In genomic region chr10:9087171-9087570, GRCm38 (mm10) we compare ENCODE assay signal across 25 mouse cellular contexts.
DNase-seq lines count a peak whose midpoint lies in the region; ATAC-seq and TF ChIP-seq lines count a peak whose summit lies in the region.
"Had no signal": no experiment of that assay in that cellular context is flagged by ENCODE, and none has a peak within 500 bp of the region (broad histone marks: within the 10 kb centered on the region; RNA-seq: fewer than 3 reads in every experiment).

No protein-coding gene starts in this region.

- 0 out of 2 replicates have a peak, but pooled peaks cover 2% of the 10 kb centered on the region for H3K4me1 ChIP-seq in heart, embryonic 10.5 days
- peaks cover 15% of the 10 kb centered on the region for H3K4me1 ChIP-seq in heart, postnatal 0 days (ENCODE audit: control insufficient read depth, insufficient read depth)
- H3K4me1 ChIP-seq in midbrain, embryonic 11.5 days (ENCODE audit: control insufficient read depth, insufficient read depth, low read length), result no peaks in the 10 kb centered on the region
- no peaks in the 10 kb centered on the region for H3K4me1 ChIP-seq in midbrain, postnatal 0 days (ENCODE audit: insufficient read depth, low read length)
- H3K4me1 ChIP-seq: embryonic facial prominence, embryonic 10.5 days; embryonic facial prominence, embryonic 12.5 days; forebrain, embryonic 13.5 days had no signal

- H3K36me3 ChIP-seq in heart, embryonic 10.5 days, result no peaks in the 10 kb centered on the region
- no peaks in the 10 kb centered on the region for H3K36me3 ChIP-seq in heart, postnatal 0 days (replicated peaks; ENCODE audit: control insufficient read depth, insufficient read depth, low read length)
- H3K36me3 ChIP-seq in midbrain, embryonic 11.5 days (ENCODE audit: control insufficient read depth, insufficient read depth, low read length), result no peaks in the 10 kb centered on the region
- H3K36me3 ChIP-seq in midbrain, postnatal 0 days (ENCODE audit: insufficient read depth, low read length), result no peaks in the 10 kb centered on the region
- H3K36me3 ChIP-seq: embryonic facial prominence, embryonic 10.5 days; embryonic facial prominence, embryonic 12.5 days; G1E had no signal

- intact Hi-C loops in heart, postnatal 36 days (cut with DNase I), result no loop called here
- intact Hi-C loops in heart, postnatal 14 days (cut with DNase I), result no loop called here

- DNase-seq in heart, adult 11 months, result peak; percentile 81
- no peak for DNase-seq in heart, embryonic 10.5 days (ENCODE audit: low spot score)
- peak; percentile 3 to 38 for DNase-seq in heart, adult 9 months (ENCODE audit: low spot score in 2 of 2)
- DNase-seq in heart, postnatal 36 days, result no peak
- peak; percentile 20 for DNase-seq in heart, postnatal 0 days (ENCODE audit: low spot score)
- DNase-seq in heart, postnatal 14 days, result no peak
- DNase-seq in midbrain, embryonic 11.5 days (ENCODE audit: low spot score, missing footprints), result peak; percentile 44
- DNase-seq in midbrain, postnatal 0 days (ENCODE audit: low spot score), result no peak
- DNase-seq: adrenal gland, adult 8-10 months; adrenal gland, postnatal 14 days; adrenal gland, postnatal 36 days; B cell, adult 2 months; cerebellum, adult 11-12 months; cerebellum, adult 2 months; cerebellum, adult 9-10 months; cerebellum, postnatal 10 days; cerebellum, postnatal 25 days had no signal

- no peak overlapping the region for H3K9ac ChIP-seq in heart, postnatal 0 days (replicated peaks; ENCODE audit: low read depth, low read length)
- no peak overlapping the region for H3K9ac ChIP-seq in midbrain, embryonic 11.5 days (ENCODE audit: low read length)
- no peak overlapping the region for H3K9ac ChIP-seq in midbrain, postnatal 0 days (replicated peaks; ENCODE audit: low read length, poor library complexity, severe bottlenecking)
- H3K9ac ChIP-seq: embryonic facial prominence, embryonic 12.5 days; forebrain, embryonic 13.5 days had no signal

- TF ChIP-seq EP300 in heart, postnatal 0 days (IDR thresholded peaks at IDR 0.05; ENCODE audit: low read depth), result no peak

- H3K4me2 ChIP-seq in heart, postnatal 0 days (ENCODE audit: low read depth, low read length), result no peak overlapping the region
- H3K4me2 ChIP-seq in midbrain, embryonic 11.5 days, result no peak overlapping the region
- no peak overlapping the region for H3K4me2 ChIP-seq in midbrain, postnatal 0 days (ENCODE audit: low read depth, low read length, poor library complexity, severe bottlenecking)
- H3K4me2 ChIP-seq: embryonic facial prominence, embryonic 12.5 days; forebrain, embryonic 13.5 days had no signal

- H3K27me3 ChIP-seq in heart, embryonic 10.5 days (ENCODE audit: insufficient read depth, poor library complexity, severe bottlenecking), result no peaks in the 10 kb centered on the region
- H3K27me3 ChIP-seq in heart, postnatal 0 days (ENCODE audit: control insufficient read depth, insufficient read depth, low read length), result no peaks in the 10 kb centered on the region
- no peaks in the 10 kb centered on the region for H3K27me3 ChIP-seq in midbrain, embryonic 11.5 days (ENCODE audit: control insufficient read depth, insufficient read depth, low read length)
- H3K27me3 ChIP-seq in midbrain, postnatal 0 days (ENCODE audit: insufficient read depth, low read length), result no peaks in the 10 kb centered on the region
- H3K27me3 ChIP-seq: CH12.LX; embryonic facial prominence, embryonic 12.5 days; forebrain, embryonic 13.5 days; Patski had no signal

- 72% methylated on average over 3 of the region's 3 CpGs for WGBS in heart, embryonic 10.5 days
- WGBS in heart, postnatal 0 days, result 41% methylated on average over 3 of the region's 3 CpGs
- 78% methylated on average over 3 of the region's 3 CpGs for WGBS in midbrain, embryonic 11.5 days
- 82% methylated on average over 3 of the region's 3 CpGs for WGBS in midbrain, postnatal 0 days

- no peak overlapping the region for H3K27ac ChIP-seq in heart, embryonic 10.5 days
- no peak overlapping the region for H3K27ac ChIP-seq in heart, postnatal 0 days (ENCODE audit: low read depth)
- no peak overlapping the region for H3K27ac ChIP-seq in midbrain, embryonic 11.5 days (ENCODE audit: low read depth, low read length)
- H3K27ac ChIP-seq in midbrain, postnatal 0 days (ENCODE audit: low read depth, low read length), result no peak overlapping the region
- H3K27ac ChIP-seq: embryonic facial prominence, embryonic 10.5 days; embryonic facial prominence, embryonic 12.5 days; forebrain, embryonic 13.5 days had no signal

- no peak overlapping the region for H3K4me3 ChIP-seq in heart, embryonic 10.5 days
- H3K4me3 ChIP-seq in heart, postnatal 0 days (ENCODE audit: low read depth, low read length), result no peak overlapping the region
- no peak overlapping the region for H3K4me3 ChIP-seq in midbrain, embryonic 11.5 days (ENCODE audit: low read depth, low read length)
- no peak overlapping the region for H3K4me3 ChIP-seq in midbrain, postnatal 0 days (ENCODE audit: low read depth, low read length)
- H3K4me3 ChIP-seq: embryonic facial prominence, embryonic 10.5 days; embryonic facial prominence, embryonic 12.5 days; forebrain, embryonic 13.5 days had no signal

- no peak for TF ChIP-seq CTCF in heart, postnatal 0 days (IDR thresholded peaks at IDR 0.05; ENCODE audit: low read depth)
- TF ChIP-seq CTCF in midbrain, postnatal 0 days (IDR thresholded peaks at IDR 0.05), result no peak

- ATAC-seq in heart, postnatal 0 days (ENCODE audit: insufficient read depth, low read depth), result no peak
- no peak for ATAC-seq in midbrain, embryonic 11.5 days (ENCODE audit: low FRiP score)
- ATAC-seq in midbrain, postnatal 0 days (ENCODE audit: low FRiP score), result no peak
- ATAC-seq: activated CD4-positive, CD25-positive, alpha-beta regulatory T cell, adult 4 months; CD4-positive, CD25-positive, alpha-beta regulatory T cell, adult 4 months; forebrain, embryonic 13.5 days; Patski had no signal

- no peaks in the 10 kb centered on the region for H3K9me3 ChIP-seq in heart, embryonic 10.5 days
- no peaks in the 10 kb centered on the region for H3K9me3 ChIP-seq in heart, postnatal 0 days (replicated peaks; ENCODE audit: control insufficient read depth, low read length)
- no peaks in the 10 kb centered on the region for H3K9me3 ChIP-seq in midbrain, embryonic 11.5 days (ENCODE audit: control insufficient read depth, low read length)
- H3K9me3 ChIP-seq in midbrain, postnatal 0 days (ENCODE audit: low read length), result no peaks in the 10 kb centered on the region
- H3K9me3 ChIP-seq: embryonic facial prominence, embryonic 10.5 days; embryonic facial prominence, embryonic 12.5 days; forebrain, embryonic 13.5 days had no signal

Comparison
In these comparisons a context has a peak if more than half of its experiments do, and no peak if none do; other contexts are left out.
1. DNase-seq: peak in heart, adult 11 months (single experiment), heart, adult 9 months (2 of 2), heart, postnatal 0 days (single experiment) and midbrain, embryonic 11.5 days (single experiment); none in heart, embryonic 10.5 days (single experiment), heart, postnatal 36 days (0 of 2), heart, postnatal 14 days (0 of 2) and midbrain, postnatal 0 days (single experiment).